Mouse (Mus musculus) embryonic facial prominence, embryonic 15.5 days (tissue): ENCODE measurements at regions not wholly inside any gene's neighbourhood (a gene's known extent, or its start where the extent isn't known, plus 50 kb on each side); places are given as distances from the start of the nearest gene placed in this dataset.
A peak's percentile ranks its signal among the peaks of the same experiment; 100 is the strongest.

ENCODE experiments used
- ATAC-seq: fragments of 200-750 bp; cut with Nextera tagmentation; 2 replicates; pipeline ENCODE4 v1.8.0; 2017; ENCODE audit warnings: low read depth, moderate TSS enrichment; ENCODE audit not compliant: insufficient number of reproducible peaks, low FRiP score, low TSS enrichment
- H3K27ac ChIP-seq: fragments of 300-500 bp; sonication (generic); replicated peaks from 2 replicates; pipeline ENCODE4 v1.5.1; 2015; ENCODE audit warnings: mild to moderate bottlenecking, inconsistent platforms
- H3K27me3 ChIP-seq: fragments of 300-500 bp; sonication (generic); 2 replicates; pipeline ENCODE4 v1.6.1; 2015; ENCODE audit warnings: inconsistent platforms
- H3K36me3 ChIP-seq: fragments of 300-500 bp; sonication (generic); 2 replicates; pipeline ENCODE4 v1.6.1; 2015; ENCODE audit warnings: mild to moderate bottlenecking, inconsistent platforms
- H3K4me1 ChIP-seq: fragments of 300-500 bp; sonication (generic); 2 replicates; pipeline ENCODE4 v1.6.1; 2015; ENCODE audit warnings: inconsistent platforms
- H3K4me2 ChIP-seq: fragments of 300-500 bp; sonication (generic); replicated peaks from 2 replicates; pipeline ENCODE4 v1.6.1; 2015; ENCODE audit warnings: mild to moderate bottlenecking, inconsistent platforms
- H3K4me3 ChIP-seq: fragments of 300-500 bp; sonication (generic); replicated peaks from 2 replicates; pipeline ENCODE4 v1.5.1; 2015; ENCODE audit warnings: mild to moderate bottlenecking, inconsistent platforms
- H3K9ac ChIP-seq: fragments of 300-500 bp; sonication (generic); 2 replicates; pipeline ENCODE4 v1.6.1; 2015; ENCODE audit warnings: inconsistent platforms
- H3K9me3 ChIP-seq: fragments of 300-500 bp; sonication (generic); replicated peaks from 2 replicates; pipeline ENCODE4 v1.6.1; 2016; ENCODE audit warnings: inconsistent platforms
- WGBS: fragments of 180-500 bp; shearing (Covaris S2); methylation state at CpG from one replicate; pipeline ENCODE4 v1.1.7; 2015; 5-methylcytosine and 5-hydroxymethylcytosine counted together

DNA sequence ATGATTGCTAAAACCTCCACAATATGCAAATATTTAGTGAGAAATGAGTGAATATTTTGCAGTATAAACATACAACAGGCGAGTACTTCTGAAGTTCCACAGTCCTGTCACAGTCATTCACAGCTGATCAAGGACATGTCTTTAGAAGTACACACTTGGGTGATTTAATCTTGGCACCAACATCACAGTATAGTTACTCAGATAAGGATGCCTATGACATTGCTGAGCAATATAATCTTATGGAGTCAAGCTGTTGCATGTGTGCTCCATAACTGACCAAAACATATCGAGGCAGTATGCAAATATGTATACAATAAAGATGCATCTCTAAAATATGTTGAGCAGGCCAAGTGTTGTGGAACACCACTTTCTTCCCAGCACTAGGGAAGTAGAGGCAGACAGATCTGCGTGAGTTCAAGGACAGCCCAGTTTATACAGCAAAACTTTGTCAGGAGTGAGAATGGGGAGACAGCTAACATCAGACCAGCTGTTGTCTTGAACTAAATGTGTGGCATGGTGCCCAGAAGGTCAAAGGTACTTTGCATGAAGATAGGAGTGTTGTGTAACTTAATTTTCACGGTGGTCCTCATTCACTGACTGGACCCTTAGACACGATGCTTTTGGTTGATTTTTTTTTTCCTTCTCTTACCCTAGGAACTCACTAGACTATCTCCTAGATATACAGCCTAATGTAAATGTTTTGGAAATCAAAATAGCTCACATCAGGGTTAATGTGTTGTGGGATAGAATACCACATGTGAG is 70.7 kb upstream of the Peli2 start:
- no peak overlapping the region for H3K4me2 ChIP-seq
- ATAC-seq = no peak
- WGBS = 69% methylated on average over 5 of the region's 5 CpGs

DNA sequence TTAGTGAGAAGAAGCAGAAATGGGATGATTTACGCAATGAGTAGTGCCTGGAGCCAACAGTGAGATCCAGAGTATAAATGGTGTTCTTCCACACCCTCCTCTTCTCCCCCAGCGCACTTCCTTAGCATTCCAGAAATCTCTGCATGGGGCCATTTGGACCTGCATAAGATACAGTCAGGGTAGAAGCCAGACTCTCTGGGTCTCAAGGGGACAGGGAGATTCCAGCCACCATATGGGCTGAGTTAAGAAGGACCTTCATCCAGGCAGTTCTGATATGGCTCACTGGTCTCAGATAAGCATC is 70.2 kb upstream of the Peli2 start:
- no peaks in the 10 kb centered on the region for H3K9me3 ChIP-seq
- no peak overlapping the region for H3K4me2 ChIP-seq
- WGBS = 62% methylated on average over 2 of the region's 2 CpGs
- 0 out of 2 replicates have a peak, but pooled peaks cover 3% of the 10 kb centered on the region for H3K27me3 ChIP-seq
- no peaks in the 10 kb centered on the region for H3K36me3 ChIP-seq
- no peak overlapping the region for H3K27ac ChIP-seq
- no peak overlapping the region for H3K9ac ChIP-seq
- no peak for ATAC-seq
- H3K4me1 ChIP-seq = peaks cover 6% of the 10 kb centered on the region; the same call in 1 of the 2 replicates
- no peak overlapping the region for H3K4me3 ChIP-seq

More for the DNA sequence above, 70.7 kb upstream of the Peli2 start:
- Histone ChIP-seq H3K27me3 (0 out of 2 replicates have a peak, but pooled peaks cover 3% of the 10 kb centered on the region), H3K27ac (no peak overlapping the region), H3K9ac (no peak overlapping the region), H3K36me3 (no peaks in the 10 kb centered on the region), H3K9me3 (no peaks in the 10 kb centered on the region), H3K4me1 (peaks cover 6% of the 10 kb centered on the region; the same call in 1 of the 2 replicates), H3K4me3 (no peak overlapping the region)

DNA sequence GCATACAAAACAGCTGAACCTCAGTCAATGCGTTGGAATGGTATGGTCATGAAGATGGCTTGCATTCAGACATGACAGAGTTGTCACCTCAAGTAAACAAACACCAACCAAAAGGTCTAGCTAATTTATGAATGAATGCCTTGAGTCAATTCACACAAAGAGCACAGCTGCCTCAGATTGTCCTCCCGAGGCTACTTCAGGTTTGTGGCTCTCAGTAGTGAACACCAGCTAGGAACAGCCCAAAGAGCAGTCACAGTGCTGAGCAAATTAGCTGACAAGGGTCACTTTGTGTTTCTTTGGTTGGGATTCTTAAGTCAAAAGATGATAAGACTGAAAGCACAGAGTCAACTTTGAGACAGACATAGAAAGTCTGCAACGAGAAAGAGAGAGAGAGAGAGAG is 68.7 kb upstream of the Peli2 start:
- WGBS = 44% methylated on average over 3 of the region's 3 CpGs
- peaks cover 6% of the 10 kb centered on the region; the same call in 1 of the 2 replicates for H3K4me1 ChIP-seq
- ATAC-seq = no peak
- no peaks in the 10 kb centered on the region for H3K9me3 ChIP-seq
- H3K4me3 ChIP-seq = no peak overlapping the region
- H3K9ac ChIP-seq = no peak overlapping the region
- no peak overlapping the region for H3K4me2 ChIP-seq
- 0 out of 2 replicates have a peak, but pooled peaks cover 3% of the 10 kb centered on the region for H3K27me3 ChIP-seq
- H3K36me3 ChIP-seq = no peaks in the 10 kb centered on the region
- H3K27ac ChIP-seq = no peak overlapping the region

DNA sequence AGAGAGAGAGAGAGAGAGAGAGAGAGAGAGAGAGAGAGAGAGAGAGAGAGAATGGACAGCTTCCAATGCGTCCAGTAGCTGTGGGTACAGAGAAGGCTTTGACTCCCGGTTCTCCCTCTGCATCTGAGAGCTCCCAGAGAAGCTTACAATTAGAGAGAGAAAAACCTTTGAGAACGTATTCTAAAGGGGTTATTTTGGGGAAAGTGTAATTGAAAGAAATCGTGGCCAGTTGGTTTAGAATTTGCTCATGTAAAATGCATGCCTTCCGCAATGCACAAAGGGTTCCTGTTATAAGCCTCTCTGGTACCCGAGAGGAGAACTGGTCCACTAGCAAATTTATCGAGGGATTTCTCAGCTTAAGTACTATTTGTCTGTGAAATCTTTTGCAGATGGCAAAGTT is 68.2 kb upstream of the Peli2 start:
- H3K9me3 ChIP-seq = no peaks in the 10 kb centered on the region
- H3K4me1 ChIP-seq = peaks cover 6% of the 10 kb centered on the region; the same call in 1 of the 2 replicates
- no peak for ATAC-seq
- H3K27me3 ChIP-seq = 0 out of 2 replicates have a peak, but pooled peaks cover 3% of the 10 kb centered on the region
- no peaks in the 10 kb centered on the region for H3K36me3 ChIP-seq
- H3K27ac ChIP-seq = 0 out of 2 replicates have a peak overlapping the region, but pooled peaks have one; percentile 11
- no peak overlapping the region for H3K9ac ChIP-seq
- no peak overlapping the region for H3K4me3 ChIP-seq
- no peak overlapping the region for H3K4me2 ChIP-seq
- 37% methylated on average over 7 of the region's 7 CpGs for WGBS

DNA sequence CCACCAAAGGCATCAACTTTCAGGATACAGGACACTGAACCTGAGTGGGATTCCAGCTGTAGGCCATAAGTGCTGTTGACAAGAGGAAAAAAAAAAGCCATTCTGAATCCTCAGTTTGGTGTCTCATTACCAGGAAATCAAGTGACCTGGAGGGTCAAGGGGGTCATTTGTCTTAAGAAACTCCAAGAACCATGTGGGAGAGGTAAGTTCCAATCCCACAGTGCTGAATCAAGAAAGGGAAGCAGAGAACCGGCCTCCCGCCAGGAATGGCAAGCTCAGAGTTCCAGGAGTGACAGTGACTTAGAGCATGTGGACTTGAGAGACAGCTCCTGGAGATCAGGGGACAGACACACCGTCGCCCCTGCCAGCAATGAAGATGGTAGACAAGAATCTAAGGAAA is 67.5 kb upstream of the Peli2 start:
- H3K27ac ChIP-seq = no peak overlapping the region
- H3K27me3 ChIP-seq = 0 out of 2 replicates have a peak, but pooled peaks cover 3% of the 10 kb centered on the region
- no peaks in the 10 kb centered on the region for H3K36me3 ChIP-seq
- H3K4me2 ChIP-seq = no peak overlapping the region
- no peak overlapping the region for H3K9ac ChIP-seq
- H3K4me1 ChIP-seq = peaks cover 6% of the 10 kb centered on the region; the same call in 1 of the 2 replicates
- ATAC-seq = no peak
- 57% methylated on average over 4 of the region's 4 CpGs for WGBS
- no peaks in the 10 kb centered on the region for H3K9me3 ChIP-seq
- H3K4me3 ChIP-seq = no peak overlapping the region

DNA sequence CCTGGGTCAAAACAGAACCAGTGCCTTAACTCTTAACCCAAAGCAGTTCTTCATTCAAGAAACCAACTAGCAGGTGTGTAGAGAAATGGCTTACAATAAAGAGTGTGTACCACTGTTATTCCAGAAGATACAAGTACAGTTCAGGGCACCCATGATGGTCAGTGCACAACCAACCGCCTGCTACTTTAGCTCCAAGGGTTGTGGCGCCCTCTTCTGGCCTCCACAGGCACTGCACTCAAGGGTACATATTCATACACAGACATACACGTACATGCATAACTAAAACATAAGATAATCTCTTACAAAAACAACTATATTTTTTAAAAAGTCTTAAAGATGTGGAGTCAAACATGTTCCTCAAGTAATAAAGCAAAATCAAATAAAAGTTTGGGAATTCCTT is 65.9 kb upstream of the Peli2 start:
- Histone ChIP-seq H3K27ac (no peak overlapping the region), H3K9me3 (no peaks in the 10 kb centered on the region), H3K4me2 (no peak overlapping the region), H3K9ac (no peak overlapping the region), H3K36me3 (no peaks in the 10 kb centered on the region), H3K4me1 (peaks cover 9% of the 10 kb centered on the region; the same call in 1 of the 2 replicates), H3K27me3 (0 out of 2 replicates have a peak, but pooled peaks cover 3% of the 10 kb centered on the region), H3K4me3 (no peak overlapping the region)
- WGBS = 77% methylated on average over 3 of the region's 3 CpGs
- no peak for ATAC-seq

DNA sequence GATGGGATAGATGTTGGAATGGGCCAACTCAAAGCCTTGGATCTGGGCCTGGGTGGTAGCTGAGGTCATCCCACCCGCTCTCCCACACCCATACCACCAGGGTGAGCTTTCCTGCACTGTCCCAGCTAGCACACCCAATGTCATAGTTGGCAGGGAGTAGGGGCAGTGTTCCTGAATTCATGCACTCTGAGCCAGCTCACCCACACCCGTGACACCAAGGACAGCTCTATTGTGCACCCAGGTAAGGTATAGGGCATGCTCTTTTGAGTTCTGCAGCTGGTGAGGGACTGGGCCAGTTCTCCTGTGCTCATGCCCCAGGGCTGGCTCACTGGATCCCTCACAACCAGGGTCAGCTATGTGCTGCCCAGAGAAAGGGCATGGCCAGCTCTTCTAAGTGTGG is 64.8 kb upstream of the Peli2 start:
- no peak overlapping the region for H3K4me3 ChIP-seq
- no peaks in the 10 kb centered on the region for H3K9me3 ChIP-seq
- no peak overlapping the region for H3K27ac ChIP-seq
- 82% methylated on average over 2 of the region's 2 CpGs for WGBS
- H3K4me2 ChIP-seq = no peak overlapping the region
- no peak for ATAC-seq
- no peak overlapping the region for H3K9ac ChIP-seq
- peaks cover 9% of the 10 kb centered on the region; the same call in 1 of the 2 replicates for H3K4me1 ChIP-seq
- no peaks in the 10 kb centered on the region for H3K36me3 ChIP-seq
- H3K27me3 ChIP-seq = 0 out of 2 replicates have a peak, but pooled peaks cover 3% of the 10 kb centered on the region

DNA sequence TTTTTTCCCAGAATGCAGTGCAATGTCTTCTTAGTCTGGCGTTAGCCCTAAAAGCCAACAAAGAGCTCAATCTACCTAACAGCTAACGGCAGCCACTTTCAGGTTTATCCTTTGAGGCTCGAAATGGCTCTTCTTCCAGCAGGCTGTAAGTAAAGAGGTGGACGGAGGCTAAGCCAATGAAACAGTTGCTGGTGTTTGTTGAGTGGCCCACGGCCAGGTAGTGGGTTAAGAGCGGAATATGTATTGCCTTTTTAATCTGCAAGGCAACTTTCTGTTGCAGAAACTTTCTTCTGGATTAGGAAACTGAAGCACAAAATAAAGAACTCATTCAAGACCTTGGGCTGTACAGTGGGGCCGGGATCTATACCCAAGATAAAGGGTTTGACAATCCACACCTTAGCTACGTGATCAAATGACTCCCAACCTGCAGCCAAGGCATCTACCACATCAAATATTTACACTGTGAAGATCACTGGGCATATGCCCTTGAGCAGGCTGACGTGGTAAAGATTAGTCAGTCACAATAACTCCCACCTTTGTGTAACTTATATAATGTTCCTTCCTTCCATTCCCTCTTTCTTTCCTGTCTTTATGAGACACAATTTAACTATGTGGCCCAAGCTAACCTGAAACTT is 62.3 kb upstream of the Peli2 start:
- 82% methylated on average over 9 of the region's 9 CpGs for WGBS
- peaks cover 5% of the 10 kb centered on the region; the same call in 1 of the 2 replicates for H3K4me1 ChIP-seq
- no peak overlapping the region for H3K4me3 ChIP-seq
- H3K36me3 ChIP-seq = no peaks in the 10 kb centered on the region
- no peak overlapping the region for H3K27ac ChIP-seq
- H3K9me3 ChIP-seq = no peaks in the 10 kb centered on the region
- no peak for ATAC-seq
- no peak overlapping the region for H3K9ac ChIP-seq
- H3K27me3 ChIP-seq = 0 out of 2 replicates have a peak, but pooled peaks cover 3% of the 10 kb centered on the region
- H3K4me2 ChIP-seq = no peak overlapping the region

DNA sequence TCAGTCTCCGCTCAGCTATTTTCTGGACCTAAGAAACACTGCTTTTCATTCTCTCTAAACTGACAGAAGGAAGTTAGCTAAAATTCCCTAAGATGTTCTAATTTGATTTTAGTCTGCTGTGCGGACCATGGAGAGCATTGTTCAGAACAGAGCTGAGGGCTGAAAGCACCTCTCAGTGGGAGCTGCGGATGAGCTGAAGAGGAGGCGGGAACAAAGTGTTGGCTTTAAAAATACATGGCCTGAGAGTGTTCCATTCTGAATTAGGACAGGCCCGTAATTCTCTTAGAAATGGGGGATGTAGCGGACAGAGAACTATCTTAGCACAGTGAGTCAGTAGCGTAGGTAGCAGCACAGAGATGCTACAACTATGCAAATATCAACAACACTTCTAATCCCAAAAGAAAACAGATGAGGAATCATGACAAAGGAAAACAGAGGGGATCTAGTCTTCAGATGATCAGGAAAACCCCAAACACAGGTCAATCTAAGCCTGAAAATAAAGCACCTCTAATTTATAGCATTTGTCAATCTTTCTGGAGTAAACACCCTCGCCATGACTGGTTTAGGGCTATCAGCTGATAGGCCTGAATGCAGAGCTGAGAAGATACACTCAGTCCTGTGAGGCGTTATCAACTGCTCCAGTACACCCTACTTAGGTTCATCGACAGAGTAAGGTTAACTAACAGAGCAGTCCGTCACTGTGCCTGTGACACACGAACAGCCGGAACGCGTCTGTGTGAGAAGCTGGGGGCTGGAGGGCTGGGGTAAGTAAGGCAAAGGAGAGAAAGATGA is 60.8 kb upstream of the Peli2 start:
- 77% methylated on average over 15 of the region's 15 CpGs for WGBS
- ATAC-seq = no peak
- Histone ChIP-seq H3K9me3 (no peaks in the 10 kb centered on the region), H3K27me3 (no peaks in the 10 kb centered on the region), H3K27ac (no peak overlapping the region), H3K4me3 (no peak overlapping the region), H3K9ac (no peak overlapping the region), H3K4me2 (no peak overlapping the region), H3K36me3 (no peaks in the 10 kb centered on the region), H3K4me1 (0 out of 2 replicates have a peak, but pooled peaks cover 3% of the 10 kb centered on the region)

DNA sequence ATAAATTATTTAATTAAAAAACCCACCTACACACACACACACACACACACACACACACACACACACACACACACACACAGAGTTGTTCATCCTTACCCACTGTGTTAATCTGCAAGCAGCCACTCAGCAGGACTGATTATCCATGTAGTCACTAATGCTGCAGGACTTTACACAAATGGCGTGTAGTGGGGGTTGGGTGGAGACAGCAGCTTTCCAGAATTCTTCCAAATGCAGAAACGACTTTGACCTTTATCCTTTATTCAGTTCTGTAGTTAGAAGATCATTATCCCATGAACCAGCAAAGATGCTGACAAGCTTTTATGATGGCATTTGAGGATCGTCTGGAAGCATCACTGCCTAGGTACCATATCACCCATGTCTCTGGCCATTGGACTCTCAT is 52.0 kb upstream of the Peli2 start:
- Histone ChIP-seq H3K9ac (no peak overlapping the region), H3K9me3 (no peaks in the 10 kb centered on the region), H3K27me3 (no peaks in the 10 kb centered on the region), H3K4me3 (no peak overlapping the region), H3K4me2 (no peak overlapping the region), H3K36me3 (no peaks in the 10 kb centered on the region), H3K4me1 (no peaks in the 10 kb centered on the region), H3K27ac (no peak overlapping the region)
- ATAC-seq = no peak
- 83% methylated on average over 3 of the region's 3 CpGs for WGBS
